Mouse (Mus musculus): ENCODE data around the gene Nxf1.

The Nxf1 gene

DNA sequence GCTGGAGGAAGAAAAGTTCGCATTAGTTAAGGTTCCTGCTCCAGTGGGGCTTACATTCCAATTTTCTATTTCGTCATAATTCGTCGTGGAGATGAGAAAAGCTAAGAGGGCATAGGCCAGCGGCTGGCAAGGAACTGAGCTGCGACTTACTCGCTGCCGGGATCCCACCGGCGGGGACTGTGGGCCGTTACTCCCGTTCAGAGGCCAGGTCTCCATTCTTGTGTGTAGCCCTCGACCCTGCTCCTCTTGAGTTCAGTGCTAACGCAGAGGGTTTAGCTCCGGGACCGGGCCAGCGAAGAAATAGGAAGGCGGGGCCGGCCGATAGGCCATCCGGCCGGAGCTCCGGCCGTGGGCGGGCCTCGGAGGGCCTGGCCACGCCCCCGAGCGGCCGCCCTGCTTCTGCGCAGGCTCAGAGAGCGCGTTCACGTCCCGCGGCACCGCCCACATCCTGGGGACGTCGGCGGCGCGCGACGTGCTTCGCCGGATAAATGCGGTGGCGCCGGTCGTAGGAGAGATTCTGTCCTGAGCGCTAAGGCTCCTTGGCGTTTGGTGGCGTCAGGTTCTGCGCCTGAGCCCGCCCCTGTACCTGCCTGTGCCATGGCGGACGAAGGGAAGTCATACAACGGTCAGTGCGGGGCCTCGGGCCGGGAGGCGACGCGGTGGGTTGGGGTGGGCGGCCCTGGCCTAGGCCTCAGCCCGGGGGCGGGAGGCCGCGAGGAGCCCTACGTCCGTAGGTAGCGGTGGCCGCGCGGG lies at the start of gene Nxf1:
Gene Nxf1 (plus strand): TSS at position 439 of the 753 bp plus-strand sequence.
- DNase-seq (ENCODE audit: low read depth, low spot score) = peak; percentile 96

DNA sequence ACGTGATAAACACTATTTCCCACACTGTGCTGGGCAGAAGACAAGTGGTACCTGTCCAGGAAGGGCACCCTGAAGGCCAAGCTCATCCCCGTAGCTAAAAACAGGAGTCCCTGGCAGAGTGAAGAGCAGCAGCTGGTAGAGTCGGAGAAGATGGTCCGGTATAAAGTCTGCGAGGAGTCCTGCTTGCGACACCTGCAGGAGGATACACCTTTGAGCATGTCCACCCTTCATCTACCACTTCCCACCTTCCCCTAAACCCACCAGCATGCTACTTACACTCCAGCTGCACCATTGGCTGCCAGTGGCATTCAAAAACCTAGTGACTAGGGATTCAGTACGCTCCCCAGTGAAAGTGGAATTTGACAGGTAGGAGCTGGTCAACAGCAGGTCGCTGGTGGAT lies 47.9 kb upstream of the Nxf1 start:
- no peak for DNase-seq (ENCODE audit: low read depth, low spot score)

DNA sequence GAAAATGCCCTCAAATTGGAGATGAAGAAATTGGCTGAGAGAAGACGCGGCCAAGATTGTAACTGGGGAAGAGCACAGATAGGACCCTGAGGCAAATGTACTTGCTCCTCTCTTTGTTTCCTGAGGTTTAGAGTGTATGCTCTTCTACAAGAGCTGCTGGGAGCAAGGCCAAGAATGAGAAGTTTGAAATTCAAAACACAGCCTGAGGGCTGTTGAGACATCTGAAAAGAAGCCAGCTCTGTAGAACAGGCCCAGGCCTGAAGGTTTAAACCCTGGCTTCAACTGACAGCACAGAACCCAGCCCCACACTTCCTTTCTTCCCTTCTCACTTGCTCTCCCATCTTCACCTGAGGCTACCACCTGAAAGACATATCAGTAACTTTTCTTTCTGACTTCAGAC lies 46.8 kb upstream of the Nxf1 start:
- no peak for DNase-seq (ENCODE audit: low read depth, low spot score)

DNA sequence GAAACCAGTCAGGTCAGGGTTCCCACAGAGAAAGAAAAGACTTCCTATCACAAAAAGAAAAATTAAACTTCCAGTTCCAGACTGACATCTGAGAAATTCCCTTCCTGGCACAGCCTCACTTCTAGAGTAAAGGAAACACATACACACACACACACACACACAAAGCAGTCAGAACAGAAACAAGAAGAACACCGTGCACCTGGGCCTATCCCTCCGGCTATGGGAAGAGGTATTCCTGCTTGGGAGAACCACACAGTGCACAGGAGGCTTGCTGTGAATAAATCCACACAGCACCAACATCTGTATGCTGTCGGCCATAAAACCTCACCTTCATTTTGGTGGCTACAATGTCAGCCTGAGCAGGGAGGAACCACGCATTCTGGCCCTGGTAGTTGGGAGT lies 45.4 kb upstream of the Nxf1 start:
- no peak for DNase-seq (ENCODE audit: low read depth, low spot score)

DNA sequence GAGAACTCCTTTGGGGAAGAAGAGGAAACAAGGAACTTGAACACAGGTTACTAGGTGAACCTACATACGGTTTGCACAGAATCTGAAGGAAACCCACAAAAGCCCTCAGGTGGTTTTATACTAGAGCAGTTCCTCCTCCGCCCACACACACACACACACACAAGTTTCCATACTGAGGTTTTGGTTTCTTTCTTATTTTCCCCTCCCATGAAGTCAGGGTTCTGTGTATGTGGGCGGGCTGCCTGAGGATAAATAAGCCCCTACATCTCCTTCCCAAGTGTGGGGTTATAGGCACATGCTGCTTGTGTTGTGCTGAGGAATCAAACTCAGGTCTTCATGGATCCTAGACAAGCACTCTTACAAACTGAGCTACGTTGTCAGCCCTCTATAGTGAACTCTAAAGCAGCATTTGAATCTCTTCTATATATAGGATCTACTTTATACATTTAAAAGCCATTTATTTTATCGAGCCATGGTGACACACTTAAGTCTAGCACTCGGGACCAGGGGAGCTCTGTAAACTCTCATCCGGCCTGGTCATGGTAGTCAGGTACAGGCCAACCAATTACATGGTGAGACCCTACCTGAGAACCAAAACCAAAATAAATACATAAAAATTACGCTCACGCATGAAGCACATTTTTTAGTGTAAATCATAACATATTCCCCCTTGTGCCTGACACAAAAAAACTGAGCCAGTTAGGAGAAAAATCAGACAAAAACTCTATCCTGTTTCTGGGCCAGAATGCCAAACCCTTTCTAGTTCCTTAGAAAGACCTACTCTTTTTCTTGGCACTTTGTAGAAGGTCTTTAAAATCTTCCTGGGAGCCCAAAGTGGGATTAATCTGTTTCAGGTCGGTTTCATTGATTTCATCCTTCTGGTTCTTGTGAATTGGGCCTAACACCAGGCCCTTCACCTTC lies 44.7 kb upstream of the Nxf1 start:
- peak; percentile 88 for DNase-seq (ENCODE audit: low read depth, low spot score)

DNA sequence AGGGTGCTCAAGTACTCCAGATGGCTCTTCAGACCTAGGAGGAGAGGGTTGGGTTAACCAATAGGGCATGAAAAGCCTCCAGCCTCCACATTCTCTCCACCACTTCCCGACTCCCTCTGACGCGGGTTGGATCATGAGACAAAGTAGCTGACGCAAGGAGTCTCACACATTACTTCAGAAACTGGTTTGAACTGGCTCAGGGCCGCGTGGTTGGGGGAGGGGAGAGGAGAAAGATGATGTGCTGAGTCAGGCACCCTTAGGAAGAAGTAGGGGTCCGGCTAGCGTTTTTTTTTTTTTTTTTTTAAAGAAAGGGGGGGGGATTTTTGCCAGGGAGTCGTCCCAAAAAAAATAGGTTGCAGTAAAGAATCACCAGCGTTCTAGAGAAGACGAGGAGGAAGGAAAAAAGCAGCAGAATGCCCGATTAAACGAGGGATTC lies 44.0 kb upstream of the Nxf1 start:
- peak; percentile 88 for DNase-seq (ENCODE audit: low read depth, low spot score)

DNA sequence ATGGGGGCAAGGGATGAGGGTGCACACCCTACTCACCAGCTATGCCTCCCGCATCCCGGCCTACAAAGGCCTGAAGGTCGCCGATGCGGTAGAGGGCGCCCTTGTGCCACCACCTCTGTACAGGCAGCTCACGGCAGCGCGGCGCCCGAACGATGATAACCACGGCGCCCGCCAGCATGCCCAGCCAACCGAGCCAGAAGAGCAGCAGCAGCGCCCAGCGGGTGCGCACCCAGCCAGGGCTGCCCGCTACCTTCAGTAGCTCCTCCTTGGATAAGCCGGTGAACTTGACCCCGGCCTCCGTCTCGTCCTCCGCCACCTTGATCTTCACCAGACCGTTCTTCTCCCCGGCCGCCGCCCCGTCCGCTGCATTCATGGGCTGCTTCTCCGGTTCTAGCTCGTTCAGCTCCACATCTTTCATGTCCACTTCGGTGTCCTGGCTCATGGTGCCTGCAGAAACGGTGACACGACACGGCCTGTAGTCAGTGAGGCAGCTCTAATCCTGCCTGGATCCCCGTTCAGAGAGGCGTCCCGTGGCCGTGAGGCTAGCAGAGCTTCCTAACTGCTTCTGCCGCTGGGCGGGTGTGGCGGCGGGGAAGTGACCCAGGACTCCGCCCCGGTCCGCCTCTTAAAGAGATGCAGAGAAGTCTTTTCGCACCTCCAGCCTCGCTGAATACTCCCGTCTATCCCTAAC lies 43.4 kb upstream of the Nxf1 start:
- peak; percentile 96 for DNase-seq (ENCODE audit: low read depth, low spot score)

DNA sequence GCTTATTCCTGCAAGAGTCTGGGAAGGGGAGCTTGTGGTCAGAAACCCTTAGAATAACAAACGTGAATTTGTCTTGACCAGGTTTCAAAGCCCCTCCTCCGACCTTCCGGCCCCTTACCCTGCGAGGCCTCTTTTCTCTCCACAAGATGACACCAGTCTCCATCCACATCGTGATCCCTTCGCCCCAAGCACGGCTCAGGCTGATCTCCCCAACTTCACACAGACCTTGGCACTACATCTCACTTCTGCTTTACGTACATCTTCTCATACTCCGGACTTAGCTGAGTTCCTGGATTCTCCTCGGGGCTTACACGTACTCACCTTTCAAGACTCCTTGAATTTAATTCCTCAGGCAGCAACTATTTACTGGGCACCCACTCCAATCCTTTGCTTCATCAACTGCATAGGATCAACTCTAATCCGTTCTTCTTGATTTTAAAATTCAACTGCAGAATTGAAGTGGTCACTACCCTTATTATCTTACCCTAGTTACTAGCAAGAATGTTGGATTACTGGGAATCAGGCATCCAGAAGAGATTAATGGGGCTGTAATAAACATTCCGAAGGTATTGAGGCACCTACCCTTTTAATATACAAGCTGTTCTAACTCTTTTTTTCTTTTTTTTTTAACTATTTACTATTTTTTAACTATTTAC lies 42.7 kb upstream of the Nxf1 start:
- DNase-seq (ENCODE audit: low read depth, low spot score) = no peak

DNA sequence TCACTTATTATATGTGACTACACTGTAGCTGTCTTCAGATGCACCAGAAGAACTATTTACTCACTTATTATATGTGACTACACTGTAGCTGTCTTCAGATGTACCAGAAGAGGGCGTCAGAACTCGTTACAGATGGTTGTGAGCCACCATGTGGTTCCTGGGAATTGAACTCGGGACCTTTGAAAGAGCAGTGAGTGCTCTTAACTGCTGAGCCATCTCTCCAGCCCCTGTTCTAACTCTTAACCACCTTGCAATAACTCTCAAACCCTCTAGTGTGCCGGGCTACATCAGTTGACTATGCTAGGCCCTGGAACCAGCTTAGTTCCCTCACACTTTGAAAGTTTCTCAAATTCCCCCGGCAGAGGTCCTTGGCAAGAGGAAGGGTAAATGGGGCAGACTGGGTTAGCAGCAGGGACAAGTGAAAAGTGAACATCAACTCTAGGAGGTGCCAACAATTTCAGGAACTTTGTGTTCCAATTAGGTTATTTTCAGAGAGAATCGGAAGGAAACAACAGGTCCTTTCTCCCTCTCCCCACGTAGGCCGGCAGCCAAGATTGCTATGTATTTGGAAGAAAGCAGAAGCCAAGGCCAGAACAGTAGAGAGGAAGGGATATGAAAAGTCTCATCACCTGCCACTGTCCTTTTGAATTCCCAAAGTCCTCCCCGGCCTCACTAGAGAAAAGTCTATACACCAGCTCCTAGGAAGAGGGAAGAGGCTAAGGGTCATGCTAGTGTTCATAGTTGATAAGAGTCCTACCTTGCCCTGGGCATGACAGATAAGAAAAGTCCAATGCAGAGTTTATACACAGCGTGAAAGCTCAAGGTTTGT lies 42.0 kb upstream of the Nxf1 start:
- peak; percentile 27 for DNase-seq (ENCODE audit: low read depth, low spot score)

DNA sequence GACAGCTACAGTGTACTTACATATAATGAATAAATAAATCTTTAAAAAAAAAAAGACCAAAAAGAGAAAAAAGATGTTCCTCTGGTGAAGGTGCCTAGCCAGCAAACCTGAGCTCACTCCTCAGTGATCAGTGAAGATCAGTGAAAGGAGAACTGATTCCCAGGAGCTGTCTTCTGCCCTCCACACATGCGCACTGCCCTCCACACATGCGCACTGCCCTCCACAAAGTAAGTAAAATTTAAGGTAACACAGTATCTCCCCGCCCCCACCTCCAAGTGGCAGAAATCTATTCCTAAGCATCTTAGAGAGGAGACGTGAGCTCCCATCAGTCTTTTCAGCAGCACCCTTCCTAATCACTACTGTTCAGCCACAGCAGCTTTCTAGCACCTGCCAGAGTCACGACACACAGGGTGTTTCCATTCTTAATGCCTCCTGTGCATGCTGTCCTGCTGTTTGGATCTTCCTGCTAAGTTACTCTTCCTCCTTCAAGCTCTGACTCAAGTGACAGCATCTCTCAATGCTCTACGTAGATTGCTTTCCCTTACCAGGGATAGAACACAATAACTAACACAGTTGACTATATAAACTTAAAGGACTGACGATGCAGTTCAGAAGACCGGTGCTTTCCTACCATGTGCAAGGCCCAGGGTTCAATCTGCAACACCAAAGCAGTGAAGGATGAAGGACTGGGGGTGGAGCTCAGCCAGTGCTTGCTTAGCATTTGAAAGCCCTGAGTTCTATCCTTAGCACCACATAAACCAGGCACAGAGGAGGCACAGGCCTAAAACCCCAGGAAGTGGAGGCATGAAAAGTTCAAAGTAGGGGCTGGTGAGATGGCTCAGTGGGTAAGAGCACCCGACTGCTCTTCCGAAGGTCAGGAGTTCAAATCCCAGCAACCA lies 40.8 kb upstream of the Nxf1 start:
- DNase-seq (ENCODE audit: low read depth, low spot score) = no peak

DNA sequence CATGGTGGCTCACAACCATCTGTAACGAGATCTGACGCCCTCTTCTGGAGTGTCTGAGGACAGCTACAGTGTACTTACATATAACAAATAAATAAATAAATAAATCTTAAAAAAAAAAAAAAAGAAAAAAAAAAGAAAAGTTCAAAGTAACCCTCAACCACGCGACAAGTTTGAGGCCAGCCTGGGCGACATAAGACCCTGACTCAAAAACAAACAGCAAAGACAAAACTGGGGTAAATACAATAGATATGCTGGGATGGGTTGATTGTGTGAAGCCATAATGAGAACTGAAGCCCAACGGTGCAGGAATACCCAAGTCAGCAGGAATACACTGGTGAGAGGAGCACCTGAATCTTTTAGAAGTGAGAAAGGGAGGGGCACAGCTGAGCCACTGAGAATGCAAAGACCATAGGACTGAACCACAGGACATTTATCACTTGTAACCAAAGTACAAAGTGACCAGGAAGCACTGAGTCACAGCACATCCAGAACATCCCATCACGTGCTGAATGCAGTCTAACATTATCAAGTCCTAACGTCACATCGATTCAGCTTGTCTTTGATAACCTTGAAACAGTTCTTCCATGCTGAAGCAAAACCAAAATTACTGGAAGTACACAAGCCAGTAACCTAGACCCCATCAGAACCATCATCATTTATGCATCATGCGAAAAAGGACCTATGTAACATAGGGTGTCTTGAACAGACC lies 40.0 kb upstream of the Nxf1 start:
- DNase-seq (ENCODE audit: low read depth, low spot score) = no peak

DNA sequence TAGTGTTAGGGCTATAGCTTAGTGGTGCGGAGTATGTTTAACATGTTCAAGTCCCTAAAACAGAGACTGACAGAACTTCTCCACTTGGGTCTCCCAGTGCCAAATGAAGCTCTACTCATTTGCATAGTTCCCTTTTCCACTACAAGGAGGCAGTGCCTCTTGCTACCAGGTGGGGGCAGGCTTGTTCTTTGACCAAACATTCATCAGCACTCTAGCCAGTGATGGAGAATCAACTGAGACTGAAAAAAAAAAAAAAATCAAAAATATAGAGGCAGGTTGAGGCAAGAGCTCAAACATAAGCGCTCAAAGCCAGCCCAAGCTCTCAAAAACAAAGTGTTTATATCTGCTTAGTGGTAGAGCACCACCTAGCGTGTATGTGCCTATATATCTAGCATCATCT lies 38.5 kb upstream of the Nxf1 start:
- peak; percentile 90 for DNase-seq (ENCODE audit: low read depth, low spot score)

DNA sequence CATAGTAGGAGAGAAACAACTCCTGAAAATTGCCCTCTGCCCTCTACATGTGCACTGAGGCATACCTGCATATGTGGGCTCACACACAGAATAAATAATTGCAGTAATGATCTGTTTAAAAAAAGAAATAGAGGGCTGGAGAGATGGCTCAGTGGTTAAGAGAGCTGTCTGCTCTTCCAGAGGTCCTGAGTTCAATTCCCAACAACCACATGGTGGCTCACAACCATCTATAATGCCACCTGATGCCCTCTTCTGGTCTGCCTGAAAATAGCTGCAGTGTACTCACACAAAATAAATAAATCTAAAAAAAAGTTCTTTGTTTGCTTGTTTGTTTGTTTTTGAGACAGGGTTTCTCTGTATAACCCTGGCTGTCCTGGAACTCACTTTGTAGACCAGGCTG lies 37.8 kb upstream of the Nxf1 start:
- peak; percentile 59 for DNase-seq (ENCODE audit: low read depth, low spot score)

DNA sequence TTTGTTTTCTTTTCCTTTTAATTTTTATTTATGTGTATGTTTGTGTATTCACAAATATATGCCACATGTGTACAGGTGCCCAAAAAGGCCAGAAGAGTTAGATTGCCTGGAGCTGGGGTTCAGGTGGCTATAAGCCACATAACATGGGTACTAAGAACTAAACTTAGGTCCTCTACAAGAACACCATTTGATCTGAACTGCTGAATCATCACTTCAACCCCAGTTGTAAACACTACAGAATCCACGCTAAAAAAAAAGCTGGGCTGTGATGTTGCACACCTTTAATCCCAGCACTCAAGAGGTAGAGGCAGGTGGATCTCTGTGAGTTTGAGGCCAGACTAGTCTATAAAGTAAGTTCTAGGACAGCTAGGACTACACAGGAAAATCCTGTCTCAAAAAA lies 35.5 kb upstream of the Nxf1 start:
- no peak for DNase-seq (ENCODE audit: low read depth, low spot score)

DNA sequence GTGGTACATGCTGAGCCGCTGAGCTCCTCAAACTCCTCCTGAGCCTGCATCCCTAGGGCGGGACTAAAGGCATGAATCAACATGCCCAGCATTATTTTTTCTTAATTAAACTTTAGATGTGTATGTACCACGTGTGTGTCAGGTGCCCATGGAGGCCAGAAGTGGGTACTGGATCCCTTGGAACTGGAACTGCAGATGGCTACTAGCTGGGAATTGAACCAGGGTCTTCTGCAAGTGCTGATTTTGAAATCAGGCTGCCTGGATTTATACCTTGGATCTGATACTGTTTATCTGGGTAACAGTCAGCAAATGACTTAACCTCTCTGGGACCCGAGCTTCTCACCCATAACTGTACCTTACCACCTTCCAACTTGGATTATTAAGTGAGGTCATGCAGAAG lies 34.9 kb upstream of the Nxf1 start:
- no peak for DNase-seq (ENCODE audit: low read depth, low spot score)

DNA sequence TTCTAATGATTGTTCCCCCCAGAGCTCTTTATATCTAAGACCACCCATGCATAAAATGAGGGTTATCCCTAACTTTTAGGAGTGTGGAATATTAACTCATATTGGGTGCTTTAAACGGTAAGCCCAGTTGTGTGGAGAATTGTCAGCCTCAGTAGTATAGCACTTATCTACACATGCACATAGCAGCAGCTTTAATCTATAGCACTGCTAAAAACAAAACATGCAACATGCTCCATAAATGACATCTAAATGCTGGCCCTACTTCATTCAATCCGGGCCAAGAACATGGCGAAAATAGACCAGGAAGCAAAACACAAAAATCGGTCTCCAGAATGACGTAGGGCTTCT lies 34.3 kb upstream of the Nxf1 start:
- DNase-seq (ENCODE audit: low read depth, low spot score) = no peak

DNA sequence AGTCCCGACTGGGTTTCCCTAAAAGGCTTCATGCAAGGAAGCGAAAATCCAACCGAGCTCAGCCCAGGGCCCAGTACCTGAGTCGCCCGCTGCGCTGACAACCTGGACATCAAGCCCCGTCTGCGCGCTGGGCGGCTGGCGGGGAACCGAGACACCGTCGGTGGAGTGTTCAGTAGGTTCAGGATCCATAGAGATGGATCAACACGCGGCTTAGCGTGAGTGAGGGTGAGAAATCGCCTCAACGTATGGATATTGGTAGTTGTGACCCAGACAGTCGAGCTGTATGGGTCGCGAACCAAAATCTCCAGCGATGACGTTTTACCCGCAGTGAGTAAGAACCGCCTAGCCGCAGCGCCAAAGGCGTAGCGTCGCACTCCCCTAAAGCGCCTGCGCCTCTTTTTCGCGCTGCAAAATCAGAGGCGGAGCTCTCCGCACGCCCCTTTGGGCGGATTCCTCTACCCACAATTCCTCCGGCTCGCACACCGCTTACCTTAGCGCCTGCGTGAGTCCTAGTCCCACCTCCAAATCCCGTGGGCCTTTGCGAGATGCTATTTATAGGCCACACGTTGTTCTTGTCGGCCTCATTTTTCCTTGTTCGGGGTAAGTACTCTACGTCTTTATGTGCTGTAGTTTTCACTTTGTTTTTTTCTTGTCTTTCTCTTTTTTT lies 33.8 kb upstream of the Nxf1 start, which contains the start of gene Slc3a2:
Gene Slc3a2 (minus strand): TSS at position 463 of the 667 bp plus-strand sequence.
- peak; percentile 98 for DNase-seq (ENCODE audit: low read depth, low spot score)

DNA sequence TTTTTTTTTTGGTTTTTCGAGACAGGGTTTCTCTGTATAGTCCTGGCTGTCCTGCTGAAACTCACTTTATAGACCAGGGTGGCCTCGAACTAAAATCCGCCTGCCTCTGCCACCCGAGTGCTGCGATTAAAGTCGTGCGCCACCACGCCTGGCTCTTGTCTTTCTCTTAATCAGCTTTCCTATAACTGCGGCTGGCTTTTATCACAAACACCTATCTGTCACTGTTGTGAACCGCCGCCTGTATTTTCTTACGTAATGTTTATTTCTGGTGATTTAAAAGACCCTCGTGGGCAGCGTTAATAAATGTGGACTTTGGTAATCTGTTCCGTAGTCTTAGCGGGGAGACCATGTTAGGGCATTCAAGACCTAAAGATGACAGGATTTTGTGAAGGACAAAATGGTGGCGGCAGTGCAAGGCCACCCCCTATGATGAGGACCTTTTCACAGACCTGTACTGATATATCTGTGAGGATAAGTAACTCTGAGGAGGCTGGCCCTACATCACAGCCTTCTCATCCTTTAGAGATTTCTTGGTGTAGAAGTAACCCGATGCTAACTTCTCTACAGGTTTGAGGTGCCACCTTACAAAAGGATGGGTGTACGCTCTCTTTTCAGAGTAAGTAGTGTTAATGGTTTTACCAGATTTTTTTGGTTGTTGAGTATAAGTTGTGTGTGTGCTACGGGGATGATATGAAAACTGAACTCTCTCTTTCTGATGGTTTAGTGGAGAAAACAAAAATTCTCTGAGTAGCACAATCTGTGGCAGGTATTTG lies 33.1 kb upstream of the Nxf1 start:
- peak; percentile 60 for DNase-seq (ENCODE audit: low read depth, low spot score)
